Mouse (Mus musculus): ENCODE measurements around the gene Dbndd2. TPM values are rescaled to one million over a fixed set of nuclear protein-coding genes. Genes with fewer than 3 reads are reported as not detected.

Gene Dbndd2
- polyA plus RNA-seq (2017; shearing (Covaris generic)), result 2.7 TPM

GRCm38 (mm10) chr2:164485681-164486257, at the start of gene Dbndd2:
Dbndd2 (plus strand) TSS chr2:164486106.

DNA sequence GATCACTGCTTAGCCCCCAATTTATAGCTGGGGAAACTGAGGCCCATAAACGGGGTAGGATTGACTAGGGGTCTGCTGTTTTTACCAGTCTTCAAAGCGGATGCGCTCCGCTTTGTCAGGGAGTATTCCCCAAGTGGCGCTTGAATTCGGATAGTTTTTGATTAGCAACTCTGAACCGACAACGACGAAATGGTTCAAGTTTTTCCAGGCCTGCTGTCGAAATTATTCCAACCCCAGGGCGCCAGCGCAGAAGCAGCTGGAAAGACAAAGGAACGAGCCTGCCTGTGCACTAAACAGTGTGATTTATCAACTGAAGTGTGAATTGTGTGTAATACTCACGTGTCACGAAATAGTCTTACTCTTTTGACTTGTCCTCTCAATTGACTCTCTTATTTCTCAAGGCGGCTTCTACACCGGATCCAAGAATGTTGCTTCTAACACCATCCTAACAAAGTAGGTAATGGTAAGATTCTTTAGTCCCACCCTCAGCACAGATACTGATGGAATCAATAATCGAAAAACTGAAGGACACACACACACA, 42.4 kb upstream of the Dbndd2 start, which contains the start of gene Sdc4:
TSS of gene Sdc4 (minus strand) at position 428 of the 541 bp plus-strand sequence.

DNA sequence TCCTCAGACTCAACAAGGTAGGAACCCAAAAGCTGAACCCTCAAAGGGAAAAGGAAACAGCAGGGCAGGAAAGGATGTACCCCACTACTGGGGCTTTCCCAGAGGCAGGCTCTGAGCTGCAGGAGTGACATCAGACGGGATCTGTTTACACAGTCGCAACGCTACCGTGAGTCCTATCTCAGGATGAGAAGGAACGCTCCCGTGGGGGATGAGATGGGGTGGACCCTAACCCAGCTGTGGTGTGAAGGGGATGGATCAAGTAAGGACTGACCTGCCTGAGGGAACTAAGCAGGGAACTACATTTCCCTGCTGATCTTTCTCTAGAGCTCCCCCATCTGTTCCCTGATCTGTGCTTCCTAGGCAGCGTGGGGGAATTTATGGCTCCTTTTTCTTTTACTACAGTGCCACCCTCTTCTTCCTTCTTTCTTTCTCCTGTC, 29.0 kb upstream of the Dbndd2 start, which contains the start of gene Sys1:
TSS of gene Sys1 (plus strand) at position 101 of the 437 bp plus-strand sequence.

GRCm38 (mm10) chr2:164460745-164461551, 25.0 kb upstream of the Dbndd2 start, which contains the start of gene Gm20458:
Gm20458 (plus strand) TSS chr2:164460967.

GRCm38 (mm10) chr2:164473624-164474023, 12.3 kb upstream of the Dbndd2 start, which contains the start of gene Trp53tg5:
Trp53tg5 (minus strand) TSS chr2:164473724.

GRCm38 (mm10) chr2:164496847-164497690, 11.2 kb downstream of the Dbndd2 start, which contains the start of gene Pigt:
Pigt (plus strand) TSS chr2:164497520.

Other genes with a start within 250 kb of the Dbndd2 start
- not detected for gene Svs2, start 247.6 kb upstream of the Dbndd2 start, polyA plus RNA-seq (2017; shearing (Covaris generic))
- not detected for gene Svs3b, start 229.5 kb upstream of the Dbndd2 start, polyA plus RNA-seq (2017; shearing (Covaris generic))
- gene Svs4, start 207.6 kb upstream of the Dbndd2 start, polyA plus RNA-seq (2017; shearing (Covaris generic)), result not detected
- gene Svs3a, start 196.8 kb upstream of the Dbndd2 start, polyA plus RNA-seq (2017; shearing (Covaris generic)), result not detected
- gene Svs6, start 169.4 kb upstream of the Dbndd2 start, polyA plus RNA-seq (2017; shearing (Covaris generic)), result not detected
- not detected for gene Svs5, start 153.4 kb upstream of the Dbndd2 start, polyA plus RNA-seq (2017; shearing (Covaris generic))
- gene Slpi, start 97.0 kb upstream of the Dbndd2 start, polyA plus RNA-seq (2017; shearing (Covaris generic)), result 4.8 TPM
- gene Rbpjl, start 83.0 kb upstream of the Dbndd2 start, polyA plus RNA-seq (2017; shearing (Covaris generic)), result not detected
- gene Matn4, start 80.9 kb upstream of the Dbndd2 start, polyA plus RNA-seq (2017; shearing (Covaris generic)), result not detected
- 17.7 TPM for gene Sdc4, start 42.2 kb upstream of the Dbndd2 start, polyA plus RNA-seq (2017; shearing (Covaris generic))
- gene Sys1, start 29.1 kb upstream of the Dbndd2 start, polyA plus RNA-seq (2017; shearing (Covaris generic)), result 97.5 TPM
- 14.2 TPM for gene Gm20458, start 25.1 kb upstream of the Dbndd2 start, polyA plus RNA-seq (2017; shearing (Covaris generic))
- 0.25 TPM for gene Trp53tg5, start 12.4 kb upstream of the Dbndd2 start, polyA plus RNA-seq (2017; shearing (Covaris generic))
- gene Pigt, start 11.4 kb downstream of the Dbndd2 start, polyA plus RNA-seq (2017; shearing (Covaris generic)), result 34.1 TPM
- gene Wfdc2, start 76.3 kb downstream of the Dbndd2 start, polyA plus RNA-seq (2017; shearing (Covaris generic)), result 6.7 TPM
- not detected for gene Spint3, start 87.4 kb downstream of the Dbndd2 start, polyA plus RNA-seq (2017; shearing (Covaris generic))
- gene Wfdc6a, start 99.3 kb downstream of the Dbndd2 start, polyA plus RNA-seq (2017; shearing (Covaris generic)), result not detected
- gene Eppin, start 107.5 kb downstream of the Dbndd2 start, polyA plus RNA-seq (2017; shearing (Covaris generic)), result not detected
- gene Wfdc6b, start 127.4 kb downstream of the Dbndd2 start, polyA plus RNA-seq (2017; shearing (Covaris generic)), result not detected
- not detected for gene Wfdc8, start 127.5 kb downstream of the Dbndd2 start, polyA plus RNA-seq (2017; shearing (Covaris generic))
- not detected for gene Wfdc16, start 152.7 kb downstream of the Dbndd2 start, polyA plus RNA-seq (2017; shearing (Covaris generic))
- not detected for gene Wfdc10, start 169.9 kb downstream of the Dbndd2 start, polyA plus RNA-seq (2017; shearing (Covaris generic))
- not detected for gene Wfdc9, start 170.5 kb downstream of the Dbndd2 start, polyA plus RNA-seq (2017; shearing (Covaris generic))
- gene Wfdc11, start 188.0 kb downstream of the Dbndd2 start, polyA plus RNA-seq (2017; shearing (Covaris generic)), result not detected
- not detected for gene Wfdc13, start 199.0 kb downstream of the Dbndd2 start, polyA plus RNA-seq (2017; shearing (Covaris generic))
- gene Spint4, start 212.4 kb downstream of the Dbndd2 start, polyA plus RNA-seq (2017; shearing (Covaris generic)), result not detected
- gene Spint5, start 229.2 kb downstream of the Dbndd2 start, polyA plus RNA-seq (2017; shearing (Covaris generic)), result not detected